Mouse (Mus musculus): ENCODE results near the gene Gm49711. TPM values are rescaled to one million over a fixed set of nuclear protein-coding genes. Genes with fewer than 3 reads are reported as not detected.
"Not testable (repeated sequence)": the region's sequence is repeated elsewhere in the genome, so short reads cannot be mapped to it uniquely, and the experiment has no call there.

The Gm49711 gene
- total and polyA plus RNA-seq, 3 experiments: 7.5 TPM; not detected in 2

DNA sequence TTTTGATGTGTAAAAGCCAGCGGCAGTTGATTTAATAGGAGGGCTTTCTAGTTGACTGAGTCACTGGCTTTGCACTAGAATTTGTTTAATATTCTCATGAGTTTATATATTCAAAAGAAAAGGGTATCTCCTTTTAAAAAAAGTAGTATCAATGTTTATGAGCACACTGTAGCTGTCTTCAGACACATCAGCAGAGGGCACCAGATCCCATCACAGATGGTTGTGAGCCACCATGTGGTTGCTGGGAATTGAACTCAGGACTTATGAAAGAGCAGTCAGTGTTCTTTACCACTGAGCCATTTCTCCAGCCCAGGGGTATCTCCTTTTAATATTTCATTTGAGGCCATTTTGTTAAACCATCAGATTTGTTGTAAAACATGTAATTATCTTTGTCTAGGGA lies 4.7 kb downstream of the Gm49711 start:
- DNase-seq: no peak

DNA sequence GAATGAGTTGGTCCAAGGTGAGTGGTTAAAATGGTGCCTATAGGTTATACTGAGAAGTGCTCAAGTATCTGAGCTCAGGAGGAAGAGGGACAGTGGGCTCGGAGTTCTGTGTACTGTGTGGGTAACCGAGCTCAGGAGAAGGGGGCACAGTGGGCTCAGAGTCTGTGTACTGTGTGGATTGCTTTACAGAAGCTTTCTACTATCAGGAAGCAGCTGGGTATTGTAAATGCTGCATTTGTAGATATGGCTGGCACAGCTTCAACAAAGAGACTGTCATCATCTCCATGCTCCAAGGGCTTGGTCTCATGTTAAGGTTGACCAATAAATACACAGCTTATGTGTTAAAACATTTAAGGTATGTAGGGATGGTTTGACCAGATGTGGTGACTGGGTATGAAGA lies 6.7 kb downstream of the Gm49711 start:
- DNase-seq: no peak

DNA sequence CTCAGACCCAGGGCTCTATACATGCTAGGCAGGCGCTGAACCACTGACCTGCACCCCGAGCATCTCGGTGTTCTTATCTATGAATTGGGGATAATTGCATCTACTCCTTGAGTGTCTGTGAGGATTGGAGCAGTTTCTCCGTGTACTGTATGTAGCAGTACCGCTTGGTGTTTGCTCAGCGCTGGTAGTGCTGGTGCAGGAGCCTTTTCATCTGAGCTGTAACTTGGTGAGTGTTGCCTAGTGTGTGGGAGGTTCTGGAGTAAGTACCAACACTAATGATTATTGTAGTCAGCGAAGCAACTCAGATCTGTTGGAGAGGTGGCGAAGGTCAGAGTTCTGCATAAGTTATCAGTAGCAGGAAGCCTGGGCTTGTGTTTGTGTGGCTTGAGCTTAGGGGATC lies 12.2 kb downstream of the Gm49711 start:
- DNase-seq: no peak

DNA sequence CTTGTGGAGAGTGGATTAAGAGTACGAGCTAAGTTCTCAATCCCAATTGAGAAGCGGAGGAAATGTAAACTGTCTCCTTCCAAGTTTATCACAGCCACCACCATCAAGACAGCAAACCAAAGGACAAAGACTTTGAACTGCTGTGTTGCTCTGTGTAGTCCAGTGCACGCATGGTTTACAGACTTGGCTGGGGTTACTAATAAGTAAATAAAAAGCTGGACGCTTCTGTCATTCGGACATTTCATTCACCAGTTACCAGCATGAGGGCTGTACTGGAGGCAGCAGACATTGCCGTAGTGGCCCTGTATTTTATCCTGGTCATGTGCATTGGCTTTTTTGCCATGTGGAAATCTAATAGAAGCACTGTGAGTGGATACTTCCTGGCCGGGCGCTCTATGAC lies 18.7 kb downstream of the Gm49711 start:
- DNase-seq: no peak

DNA sequence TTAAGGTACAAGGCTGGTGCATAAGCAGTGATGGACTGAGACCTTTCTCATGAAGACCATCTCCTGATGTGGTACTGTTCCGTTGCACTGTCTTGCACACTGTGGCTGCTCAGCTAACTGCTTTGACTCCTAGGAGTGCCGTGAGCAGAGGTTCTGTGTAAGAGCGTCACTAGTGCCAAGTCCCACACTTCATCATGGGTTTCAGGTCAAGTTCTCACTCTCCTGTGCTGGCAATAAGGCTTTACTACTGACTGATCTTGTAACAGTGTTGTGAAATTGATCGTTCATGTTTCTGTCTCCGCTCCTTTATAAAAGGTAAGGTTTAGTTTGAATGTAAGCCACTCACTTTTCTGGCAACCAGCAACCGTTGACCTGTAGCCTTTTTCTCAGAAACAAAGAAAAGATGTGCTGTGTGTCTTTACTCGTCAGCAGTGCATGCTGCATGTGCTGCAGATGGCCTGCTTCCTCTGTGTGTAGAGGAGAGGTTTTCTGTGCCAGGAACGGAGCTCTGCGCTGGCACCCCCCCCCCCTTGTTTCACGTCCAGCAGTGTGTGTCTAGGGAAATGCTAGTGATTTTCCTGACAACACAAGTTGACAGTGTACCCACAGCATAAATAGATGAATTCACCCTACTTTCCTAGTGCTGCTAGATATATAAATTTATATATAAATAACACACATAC lies 25.8 kb downstream of the Gm49711 start:
- DNase-seq: no peak

DNA sequence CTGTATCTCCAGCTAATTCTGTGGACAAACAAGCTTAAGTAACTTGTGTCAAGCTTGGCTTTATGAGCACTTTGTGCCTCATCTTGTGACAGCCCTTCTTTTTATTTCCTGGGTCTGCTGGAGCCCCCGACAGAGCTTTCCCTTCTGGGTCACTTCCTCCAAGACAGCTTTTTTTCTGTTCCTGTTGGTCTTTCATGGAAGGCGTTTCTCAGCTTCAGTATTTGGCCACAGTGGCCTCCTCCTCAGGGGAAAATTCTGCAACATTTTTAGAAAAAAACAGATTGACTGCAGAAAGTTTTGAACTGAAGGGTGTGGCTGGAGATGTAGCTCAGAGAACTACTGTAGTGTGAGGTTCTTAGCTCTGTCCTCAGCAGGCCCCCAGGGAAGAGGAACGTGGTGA lies 31.1 kb downstream of the Gm49711 start:
- DNase-seq: no peak

DNA sequence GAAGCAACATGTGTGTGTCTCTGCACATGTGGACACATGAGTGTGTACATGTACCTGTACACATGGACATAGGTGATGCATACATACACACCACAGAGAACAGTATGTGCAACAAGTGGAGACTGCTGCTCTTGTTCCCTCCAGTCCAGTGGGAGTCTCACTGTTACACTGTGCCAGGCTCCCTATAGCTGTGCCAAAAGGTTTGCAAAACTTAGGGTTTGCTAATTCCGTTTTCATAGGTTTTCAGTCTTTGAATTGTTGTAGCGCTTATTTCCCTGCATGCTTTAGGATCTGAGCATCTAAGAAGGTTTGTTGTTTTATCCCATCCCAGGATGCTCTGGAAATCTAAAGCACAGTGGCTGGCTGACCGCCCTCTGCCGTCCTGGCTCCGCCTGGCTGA lies 33.8 kb downstream of the Gm49711 start:
- no peak for DNase-seq

DNA sequence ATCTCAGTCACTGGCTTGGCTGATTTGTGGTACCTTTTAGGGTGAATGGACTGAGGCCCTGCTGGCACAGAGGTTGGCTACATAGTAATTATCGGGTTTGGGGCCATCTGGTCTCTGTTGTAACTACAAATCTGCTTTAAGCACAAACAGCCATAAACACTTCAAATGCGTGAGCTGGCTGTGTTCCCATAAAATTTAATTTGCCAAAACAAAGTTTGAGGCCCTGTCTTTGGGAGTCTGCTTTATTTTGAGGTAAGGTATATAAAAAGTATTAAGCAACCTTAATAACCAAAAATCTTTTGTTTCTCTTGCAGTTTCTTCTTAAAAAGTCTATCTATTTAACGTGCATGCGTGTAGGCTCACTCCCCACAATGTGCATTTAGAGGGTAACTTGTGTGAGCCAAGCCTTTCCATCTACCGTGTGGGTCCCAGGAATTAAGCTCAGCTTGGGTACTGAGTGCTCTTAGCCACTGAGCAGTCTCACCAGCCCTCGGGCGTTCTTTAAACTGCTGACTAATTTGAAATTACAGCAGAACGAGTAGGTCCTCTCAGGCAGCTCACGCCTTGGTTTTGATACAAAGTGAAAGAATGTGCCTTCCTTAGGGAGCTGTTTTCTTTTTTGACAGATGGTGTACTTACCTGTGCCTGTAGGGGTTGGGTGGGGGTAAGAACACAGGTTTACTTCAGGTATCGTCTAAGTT lies 40.4 kb downstream of the Gm49711 start:
- DNase-seq: no peak

DNA sequence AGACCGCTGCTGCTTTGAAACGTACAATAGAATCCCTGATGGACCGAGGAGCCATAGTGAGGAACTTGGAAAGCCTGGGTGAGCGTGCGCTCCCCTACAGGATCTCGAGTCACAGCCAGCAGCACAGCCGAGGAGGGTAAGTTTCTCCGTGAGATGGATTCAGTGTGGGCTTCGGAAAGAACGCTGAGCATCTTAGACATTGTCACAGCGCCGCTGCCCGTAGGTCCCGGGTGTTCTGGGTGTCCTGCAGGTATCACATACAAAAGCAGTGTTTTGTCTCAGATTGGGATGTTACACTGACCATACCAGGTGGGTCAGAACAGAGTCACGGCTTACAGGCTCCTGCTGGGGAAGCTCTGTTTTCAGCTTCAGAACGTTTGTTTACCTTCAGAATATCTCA lies 41.5 kb downstream of the Gm49711 start:
- DNase-seq: no peak

DNA sequence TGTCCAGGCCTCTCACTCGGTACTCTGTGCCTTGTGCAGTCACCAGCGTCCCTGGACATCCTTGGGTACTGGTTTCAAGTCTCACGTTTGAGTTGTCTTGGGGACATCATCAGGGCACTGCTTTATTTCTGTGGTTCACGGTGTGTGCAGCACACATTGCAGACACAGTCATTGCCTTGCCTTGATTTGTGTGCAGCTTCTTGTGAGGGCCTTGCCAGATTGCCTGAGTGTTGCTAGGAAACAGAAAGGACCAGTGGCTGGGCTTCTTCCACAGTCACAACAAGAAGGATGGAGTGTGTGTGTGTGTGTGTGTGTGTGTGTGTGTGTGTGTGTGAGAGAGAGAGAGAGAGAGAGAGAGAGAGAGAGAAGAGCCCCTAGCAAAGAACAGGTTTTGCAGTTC lies 42.0 kb downstream of the Gm49711 start:
- DNase-seq: no peak

DNA sequence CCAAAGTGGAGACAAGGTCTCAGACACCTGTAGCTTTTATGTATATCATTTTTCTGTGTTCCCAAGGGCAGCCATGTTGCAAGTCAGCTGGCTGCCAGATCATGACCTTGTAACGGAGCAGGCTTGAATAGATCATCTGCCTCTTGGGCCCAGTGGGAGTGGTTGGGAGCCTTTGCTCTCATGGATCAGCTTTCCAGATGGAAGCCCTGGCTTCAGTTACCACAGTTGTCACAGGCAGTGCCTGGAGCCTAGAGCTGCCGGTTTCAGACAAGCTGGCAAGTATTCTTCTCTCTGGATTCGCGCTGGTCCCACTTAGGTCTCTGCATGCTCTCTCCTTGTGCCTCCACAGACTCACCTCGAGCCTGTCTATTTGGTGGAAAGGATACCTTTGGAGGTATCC lies 44.0 kb downstream of the Gm49711 start:
- peak; percentile 73 for DNase-seq

DNA sequence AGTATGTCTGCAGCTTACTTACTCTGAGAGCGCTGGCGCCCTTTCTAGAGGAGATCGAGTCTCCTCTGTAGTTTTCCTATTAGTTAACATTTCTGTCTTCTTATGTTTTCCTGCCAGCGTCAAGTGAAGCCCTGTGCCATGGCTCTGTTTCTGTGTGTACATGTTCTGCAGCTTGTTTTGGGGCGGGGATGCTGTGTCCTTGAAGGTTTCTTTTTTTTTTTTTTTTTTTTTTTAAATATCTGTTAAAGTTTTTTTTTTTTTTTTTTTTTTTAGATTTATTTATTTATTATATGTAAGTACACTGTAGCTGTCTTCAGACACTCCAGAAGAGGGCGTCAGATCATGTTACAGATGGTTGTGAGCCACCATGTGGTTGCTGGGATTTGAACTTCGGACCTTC lies 44.8 kb downstream of the Gm49711 start:
- not testable (repeated sequence) for DNase-seq

DNA sequence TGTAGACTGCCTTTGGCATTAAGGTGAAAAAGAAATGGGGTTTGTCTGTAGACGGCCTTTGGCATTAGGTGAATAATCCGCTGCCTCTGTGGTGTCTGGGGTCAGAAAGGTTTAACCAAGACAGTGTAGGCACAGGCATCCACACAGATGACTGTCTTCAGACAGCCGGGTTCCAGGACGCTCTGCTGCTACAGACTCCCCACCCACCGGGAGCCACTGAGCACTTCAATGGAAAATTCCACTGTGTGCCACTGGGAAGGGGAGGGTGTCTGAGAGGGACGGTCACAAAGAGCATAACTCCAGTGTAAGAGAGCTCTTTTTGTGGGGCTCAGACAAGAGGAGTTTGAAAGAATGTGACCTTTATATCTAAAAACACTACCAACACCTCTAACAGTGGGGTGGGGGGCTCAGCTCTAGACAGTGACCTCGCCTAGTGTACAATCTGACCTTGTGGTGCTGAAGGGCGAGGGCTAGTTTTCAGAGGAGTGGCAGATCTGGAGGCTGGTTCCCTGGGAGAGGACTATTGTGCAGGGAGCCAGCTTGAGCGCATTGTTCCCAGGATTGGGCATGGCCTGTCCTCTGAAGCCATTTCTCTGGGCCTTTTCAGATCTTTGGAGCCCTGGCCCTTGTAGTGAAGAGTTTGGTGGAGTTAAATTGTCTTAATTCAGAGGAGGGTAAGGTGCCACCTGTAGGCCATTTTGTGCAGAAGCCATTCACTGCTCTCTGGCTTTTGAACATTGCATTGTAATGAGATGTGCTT lies 45.6 kb downstream of the Gm49711 start:
- DNase-seq: peak; percentile 78

DNA sequence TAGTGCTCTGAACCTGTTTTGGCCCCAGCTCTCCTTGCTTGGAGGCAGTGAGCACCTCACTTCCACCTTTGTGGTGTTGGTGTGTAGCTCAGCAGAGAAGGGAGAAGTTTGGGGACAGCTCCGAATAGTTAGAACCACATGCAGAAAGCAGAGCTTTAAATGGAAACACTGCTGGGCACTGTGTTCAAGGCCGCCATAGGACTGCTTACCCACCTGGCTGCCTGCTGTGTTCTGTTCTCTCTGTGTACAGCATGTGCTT lies 46.1 kb downstream of the Gm49711 start:
- DNase-seq: no peak

DNA sequence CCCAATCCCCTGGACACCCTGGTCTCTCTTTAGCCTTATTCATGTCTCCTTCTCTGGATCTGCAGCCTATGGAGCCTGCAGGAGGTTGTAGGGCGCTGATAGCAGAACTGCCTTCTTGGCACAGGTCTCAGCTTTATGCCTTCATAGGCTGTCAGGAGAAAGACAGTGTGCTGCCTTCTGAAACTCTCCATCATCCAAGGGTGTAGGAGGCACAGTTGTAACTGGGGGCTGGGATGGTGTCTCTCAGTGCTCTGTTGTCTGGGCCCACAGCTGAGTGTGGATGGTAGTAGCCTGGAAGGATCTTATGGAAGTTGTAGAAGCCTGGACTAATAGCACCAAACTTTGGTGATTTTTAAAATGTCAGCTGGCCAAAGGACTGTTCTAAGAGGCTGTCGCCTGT lies 46.8 kb downstream of the Gm49711 start:
- DNase-seq: no peak

DNA sequence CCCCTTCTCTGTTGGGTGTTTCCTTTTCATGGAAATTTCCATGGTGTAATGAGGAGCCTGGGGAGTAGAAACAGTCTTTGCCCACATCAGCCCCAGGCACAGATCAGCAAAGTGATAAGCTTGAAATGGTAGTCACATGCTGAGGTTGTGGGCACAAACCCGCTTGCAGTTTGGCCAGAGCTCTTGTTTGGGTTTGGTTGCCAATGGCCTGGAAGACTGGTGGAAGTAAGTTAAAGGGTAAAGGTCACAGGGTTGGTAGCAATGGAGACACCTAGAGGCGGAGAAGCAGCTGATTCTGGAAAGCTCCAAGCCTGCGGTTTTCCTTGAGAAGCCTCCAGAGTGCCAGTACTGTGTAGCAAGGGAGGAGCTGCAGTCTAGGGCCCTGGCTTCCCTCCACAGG lies 47.5 kb downstream of the Gm49711 start:
- peak; percentile 60 for DNase-seq

DNA sequence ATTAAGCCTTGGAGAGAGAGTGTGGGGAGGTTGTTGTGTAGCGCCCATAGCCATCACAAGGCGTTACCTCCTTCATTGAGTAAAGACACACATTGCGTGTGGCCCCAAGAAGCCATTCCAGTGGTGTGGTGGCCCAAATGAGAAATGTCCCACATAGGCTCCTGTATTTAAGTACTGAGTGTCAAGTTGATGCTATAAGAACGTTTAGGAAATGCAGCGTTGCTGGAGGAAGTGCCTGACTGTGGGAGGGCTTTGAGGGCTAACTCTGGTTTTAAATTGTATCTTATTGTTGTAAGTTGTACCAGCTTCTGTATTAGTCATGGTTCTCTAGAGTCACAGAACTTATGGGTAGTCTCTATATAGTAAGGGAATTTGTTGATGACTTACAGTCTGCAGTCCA lies 49.2 kb downstream of the Gm49711 start:
- DNase-seq: no peak

DNA sequence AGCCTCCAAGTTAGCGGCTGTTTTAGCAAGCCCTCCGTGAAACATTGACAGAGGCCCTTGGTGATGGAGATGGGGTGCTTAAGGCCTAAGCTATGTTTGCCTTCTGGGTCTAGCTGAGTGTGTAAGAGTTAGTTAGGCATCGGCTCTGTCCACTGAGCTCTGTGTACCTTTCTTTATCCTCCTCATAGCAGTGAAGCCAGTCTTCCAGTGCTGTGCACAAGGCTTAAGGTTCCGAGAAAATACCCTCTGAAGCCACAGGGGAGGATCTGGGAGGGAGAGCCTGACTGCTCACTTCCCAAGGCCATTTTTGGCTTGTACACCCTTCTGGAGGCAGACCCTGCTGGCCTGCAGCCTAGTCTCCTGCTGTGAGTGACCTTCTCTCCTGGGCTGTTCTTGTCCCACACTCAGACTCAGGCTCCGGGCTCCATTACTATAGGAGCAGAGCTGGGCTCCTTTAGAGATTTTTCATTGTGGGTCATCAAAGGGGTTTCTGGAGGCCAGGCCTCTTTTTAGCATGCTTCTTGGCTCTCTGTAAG lies 56.7 kb downstream of the Gm49711 start:
- DNase-seq: peak; percentile 86

DNA sequence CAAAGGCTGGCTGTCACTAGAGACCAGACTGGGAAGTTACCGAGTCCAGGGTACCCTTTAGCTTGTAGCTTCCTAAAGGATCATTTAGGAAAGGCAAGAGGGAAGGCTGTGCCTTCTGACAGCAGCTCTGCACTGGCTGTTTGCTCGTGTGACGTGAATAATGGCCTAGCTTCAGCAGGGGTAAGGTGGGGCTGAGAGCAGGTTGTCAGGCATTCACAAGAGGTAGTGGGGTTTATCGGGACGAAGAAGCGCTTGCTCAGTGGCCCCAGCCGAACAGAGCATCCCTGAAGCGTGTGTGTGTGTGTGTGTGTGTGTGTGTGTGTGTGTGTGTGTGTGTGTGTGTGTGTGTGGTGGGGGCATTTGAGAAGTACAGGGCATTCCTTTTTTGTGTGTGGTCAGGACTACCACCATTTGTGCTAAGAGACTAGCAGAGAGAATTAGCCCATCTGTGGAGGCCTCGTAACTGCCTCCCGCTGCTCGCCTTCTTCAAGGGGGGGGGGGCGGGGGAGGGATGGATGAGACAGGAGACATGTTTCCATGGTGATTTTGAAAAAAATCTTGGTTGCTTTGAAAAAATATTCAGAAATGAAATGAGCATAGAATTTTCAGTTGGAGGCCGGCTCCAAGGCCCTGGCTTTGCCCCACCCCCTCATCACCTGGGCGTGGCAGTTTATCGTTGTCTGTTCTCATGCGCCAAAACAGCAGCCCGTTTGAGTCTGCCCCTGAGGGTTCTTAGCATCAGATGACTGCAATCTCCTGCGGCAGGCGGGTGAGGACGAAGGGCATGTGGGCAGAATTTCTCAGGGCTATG lies 57.7 kb downstream of the Gm49711 start:
- DNase-seq: peak; percentile 78

DNA sequence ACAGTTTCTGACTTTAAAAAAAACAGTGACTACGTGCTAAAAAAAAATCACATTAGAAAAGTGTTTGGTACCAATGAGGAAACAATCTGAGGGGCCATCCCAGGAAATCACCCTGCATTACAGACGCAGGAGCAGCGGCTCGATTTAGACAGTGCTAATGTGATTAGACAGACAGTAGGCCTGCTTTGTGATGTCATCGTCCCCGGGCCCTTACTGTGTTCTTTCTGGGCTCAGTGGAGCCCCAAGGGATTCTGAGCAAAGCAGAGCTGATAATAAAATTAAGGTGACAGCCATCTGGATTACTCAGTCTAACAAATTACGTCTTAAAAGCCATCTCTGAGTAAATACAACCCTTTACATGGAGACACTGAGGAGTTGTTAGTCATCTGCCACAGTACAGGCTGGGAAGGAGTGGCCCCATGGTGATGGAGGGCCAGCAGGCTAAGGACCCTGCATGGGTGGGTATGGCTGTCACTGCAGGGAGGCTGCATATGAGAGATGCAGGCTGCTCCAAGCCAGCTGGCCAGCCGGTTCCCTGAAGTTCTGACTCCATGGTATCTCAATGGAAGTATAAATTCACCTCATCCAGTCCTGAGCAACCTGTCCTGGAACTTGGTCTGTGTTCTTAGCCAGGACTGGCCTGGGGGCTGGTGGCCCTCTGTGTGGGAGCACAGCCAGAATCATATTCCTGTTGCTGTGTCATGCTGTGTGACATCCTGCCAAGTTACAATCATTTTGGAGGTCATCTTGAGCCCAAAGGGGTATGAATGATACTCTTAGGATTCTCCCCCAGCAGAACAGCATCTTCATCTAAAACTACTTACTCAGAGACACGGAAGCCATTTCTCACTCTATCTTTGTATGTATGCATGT lies 59.5 kb downstream of the Gm49711 start:
- DNase-seq: peak; percentile 61

DNA sequence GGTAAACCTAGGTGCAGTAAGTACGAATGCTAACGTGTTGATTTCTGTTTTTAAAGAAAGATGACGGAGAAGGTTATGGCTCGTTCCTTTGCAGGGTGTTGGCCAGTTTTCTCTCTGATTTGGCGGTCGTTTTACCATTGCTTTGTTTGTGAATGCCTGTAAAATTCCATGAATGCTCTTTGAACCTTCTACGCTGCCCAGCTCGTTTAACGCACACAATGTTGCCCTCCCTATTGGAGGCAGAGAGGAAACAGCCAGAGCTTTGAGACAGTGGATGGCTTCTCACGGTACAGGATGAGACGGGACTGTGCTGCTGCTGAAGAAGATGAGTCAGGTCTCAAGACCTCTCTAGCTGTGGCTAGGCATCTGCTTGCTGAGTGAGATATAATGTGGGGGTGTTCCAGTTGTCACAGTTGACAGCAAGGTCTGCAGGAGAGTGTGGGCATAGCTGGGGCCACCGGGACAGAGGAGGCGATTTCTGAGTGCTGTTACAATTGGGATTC lies 60.9 kb downstream of the Gm49711 start:
- DNase-seq: no peak
